Mouse (Mus musculus) E14TG2a.4 (cell line): ENCODE data around the gene Polr3h.

Source experiments
- H3K27me3 ChIP-seq: 2 replicates; pipeline ENCODE4 v1.6.1; 2014; ENCODE audit warnings: low read length, control low read depth; ENCODE audit not compliant: insufficient read depth
- H3K36me3 ChIP-seq: 2 replicates; pipeline ENCODE4 v1.6.1; 2014; ENCODE audit warnings: low read length, control low read depth; ENCODE audit not compliant: insufficient read depth
- H3K4me1 ChIP-seq: replicated peaks from 2 replicates; pipeline ENCODE4 v1.6.1; 2014; ENCODE audit warnings: low read depth, low read length, control low read depth
- H3K4me3 ChIP-seq: replicated peaks from 2 replicates; pipeline ENCODE4 v1.5.1; 2014; ENCODE audit warnings: mild to moderate bottlenecking, low read length
- H3K9me3 ChIP-seq: 2 replicates; pipeline ENCODE4 v1.6.1; 2014; ENCODE audit warnings: low read length, control low read depth
- CTCF ChIP-seq: conservative IDR thresholded peaks from 2 replicates; pipeline ENCODE4 v1.5.1; 2014; ENCODE audit warnings: low read length
- NANOG ChIP-seq: IDR thresholded peaks from 2 replicates; pipeline ENCODE4 v1.6.1; 2014; ENCODE audit warnings: borderline replicate concordance, low read length, mixed read lengths
- POU5F1 ChIP-seq: IDR thresholded peaks from 2 replicates; pipeline ENCODE4 v1.6.1; 2014; ENCODE audit warnings: low read length, borderline replicate concordance

The Polr3h gene

DNA sequence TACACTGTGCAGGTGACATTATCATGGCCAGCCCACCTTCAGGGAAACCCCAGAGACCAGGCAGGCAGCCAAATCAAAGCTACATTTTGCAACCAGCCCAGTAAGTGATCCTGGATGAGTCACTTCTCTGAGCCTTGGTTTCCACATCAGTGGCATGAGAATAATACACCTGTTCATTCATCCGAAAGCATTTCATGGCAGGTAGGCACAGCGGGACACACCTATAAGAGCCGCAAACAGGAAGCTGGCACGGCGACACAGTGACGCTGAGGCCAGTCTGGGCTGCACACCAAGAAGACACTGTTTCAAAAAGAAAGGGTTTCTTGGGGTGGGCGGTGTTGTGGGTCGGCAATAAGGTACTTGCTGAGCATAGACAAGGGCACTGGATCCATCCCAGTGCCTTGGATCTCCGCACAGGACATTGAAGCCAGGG lies 28.1 kb upstream of the Polr3h start:
- Histone ChIP-seq H3K27me3 (no peaks in the 10 kb centered on the region), H3K4me1 (peaks cover 69% of the 10 kb centered on the region), H3K9me3 (no peaks in the 10 kb centered on the region), H3K4me3 (no peak overlapping the region), H3K36me3 (peaks cover 96% of the 10 kb centered on the region)
- no peak for TF ChIP-seq POU5F1
- no peak for TF ChIP-seq CTCF
- TF ChIP-seq NANOG = no peak

- H3K36me3 ChIP-seq = peaks cover 77% of the 10 kb centered on the region
- peaks cover 59% of the 10 kb centered on the region for H3K4me1 ChIP-seq
- TF ChIP-seq POU5F1 (no peak), NANOG (no peak), CTCF (no peak)
- no peaks in the 10 kb centered on the region for H3K27me3 ChIP-seq
- no peaks in the 10 kb centered on the region for H3K9me3 ChIP-seq
- no peak overlapping the region for H3K4me3 ChIP-seq
Measured at GRCm38 (mm10) chr15:81952310-81952709, 26.3 kb upstream of the Polr3h start.

DNA sequence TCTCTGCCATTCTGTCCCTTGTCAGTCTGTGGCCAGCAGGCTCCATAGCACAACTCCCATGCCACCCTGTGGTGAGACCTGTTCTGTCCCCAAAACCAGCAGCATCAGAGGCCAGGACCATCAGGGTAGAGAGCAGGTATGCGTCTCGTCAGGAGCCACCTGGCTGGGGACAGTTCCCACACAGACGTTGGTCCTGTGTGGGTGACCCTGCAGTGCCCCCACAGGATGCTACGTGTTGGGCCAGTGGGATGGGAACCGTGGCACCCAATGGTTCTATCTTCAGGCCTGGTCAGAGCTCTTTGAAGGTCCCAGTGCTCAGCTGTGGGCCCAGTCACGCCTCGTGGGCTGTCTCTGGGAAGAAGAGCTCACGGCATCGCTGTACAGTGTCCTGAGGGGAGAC lies 25.1 kb upstream of the Polr3h start:
- Histone ChIP-seq H3K36me3 (peaks cover 66% of the 10 kb centered on the region), H3K9me3 (no peaks in the 10 kb centered on the region), H3K4me1 (peaks cover 54% of the 10 kb centered on the region), H3K4me3 (no peak overlapping the region), H3K27me3 (no peaks in the 10 kb centered on the region)
- TF ChIP-seq NANOG (no peak), POU5F1 (no peak), CTCF (no peak)

DNA sequence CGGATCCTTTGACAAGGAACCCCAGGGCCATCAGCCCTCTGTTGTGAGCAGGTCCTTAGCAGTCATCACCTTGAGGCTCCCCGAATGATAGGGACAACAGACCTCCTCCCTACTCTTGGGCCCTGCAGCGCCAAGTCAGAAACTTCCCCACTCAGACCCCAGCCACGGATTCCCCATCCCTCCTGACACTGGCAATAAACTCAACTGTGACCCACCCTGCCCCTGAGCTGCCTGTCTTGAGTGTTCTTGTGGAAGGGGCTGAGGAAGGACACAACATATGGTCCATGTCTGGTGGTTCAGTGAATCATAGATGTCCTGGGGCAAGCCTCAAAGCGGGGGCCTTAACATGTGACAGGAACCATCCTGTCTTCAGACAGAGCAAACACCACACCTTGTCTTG lies 24.7 kb upstream of the Polr3h start:
- H3K27me3 ChIP-seq = no peaks in the 10 kb centered on the region
- H3K9me3 ChIP-seq = no peaks in the 10 kb centered on the region
- H3K36me3 ChIP-seq = peaks cover 61% of the 10 kb centered on the region
- H3K4me1 ChIP-seq = peaks cover 53% of the 10 kb centered on the region
- H3K4me3 ChIP-seq = no peak overlapping the region
- no peak for TF ChIP-seq CTCF
- TF ChIP-seq POU5F1 = no peak
- TF ChIP-seq NANOG = no peak

- no peaks in the 10 kb centered on the region; the same call in 1 of the 2 replicates for H3K27me3 ChIP-seq
- no peak for TF ChIP-seq NANOG
- no peak for TF ChIP-seq POU5F1
- no peak for TF ChIP-seq CTCF
- H3K4me3 ChIP-seq = no peak overlapping the region
- H3K36me3 ChIP-seq = peaks cover 50% of the 10 kb centered on the region
- no peaks in the 10 kb centered on the region for H3K9me3 ChIP-seq
- peaks cover 47% of the 10 kb centered on the region for H3K4me1 ChIP-seq
Measured at GRCm38 (mm10) chr15:81949476-81950131, 23.6 kb upstream of the Polr3h start.

DNA sequence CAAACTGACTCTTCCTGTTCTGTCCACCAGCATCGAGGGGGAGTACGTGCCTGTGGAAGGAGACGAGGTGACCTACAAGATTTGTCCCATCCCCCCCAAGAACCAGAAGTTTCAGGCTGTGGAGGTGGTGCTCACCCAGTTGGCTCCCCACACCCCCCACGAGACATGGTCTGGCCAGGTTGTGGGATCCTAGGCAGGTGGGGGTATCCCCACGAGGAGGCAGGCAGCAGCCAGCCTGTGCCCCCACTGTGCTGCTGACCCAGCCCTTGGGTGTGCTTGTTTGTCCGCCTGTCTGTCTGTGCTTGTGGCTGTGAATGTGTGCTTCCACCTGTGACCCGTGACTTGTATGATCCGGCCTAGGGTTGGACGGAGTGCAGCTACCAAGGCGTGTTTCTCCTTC lies 23.0 kb upstream of the Polr3h start:
- Histone ChIP-seq H3K27me3 (no peaks in the 10 kb centered on the region; the same call in 1 of the 2 replicates), H3K4me1 (peaks cover 42% of the 10 kb centered on the region), H3K4me3 (no peak overlapping the region), H3K9me3 (no peaks in the 10 kb centered on the region), H3K36me3 (peaks cover 45% of the 10 kb centered on the region)
- TF ChIP-seq NANOG = no peak
- no peak for TF ChIP-seq POU5F1
- TF ChIP-seq CTCF = no peak

DNA sequence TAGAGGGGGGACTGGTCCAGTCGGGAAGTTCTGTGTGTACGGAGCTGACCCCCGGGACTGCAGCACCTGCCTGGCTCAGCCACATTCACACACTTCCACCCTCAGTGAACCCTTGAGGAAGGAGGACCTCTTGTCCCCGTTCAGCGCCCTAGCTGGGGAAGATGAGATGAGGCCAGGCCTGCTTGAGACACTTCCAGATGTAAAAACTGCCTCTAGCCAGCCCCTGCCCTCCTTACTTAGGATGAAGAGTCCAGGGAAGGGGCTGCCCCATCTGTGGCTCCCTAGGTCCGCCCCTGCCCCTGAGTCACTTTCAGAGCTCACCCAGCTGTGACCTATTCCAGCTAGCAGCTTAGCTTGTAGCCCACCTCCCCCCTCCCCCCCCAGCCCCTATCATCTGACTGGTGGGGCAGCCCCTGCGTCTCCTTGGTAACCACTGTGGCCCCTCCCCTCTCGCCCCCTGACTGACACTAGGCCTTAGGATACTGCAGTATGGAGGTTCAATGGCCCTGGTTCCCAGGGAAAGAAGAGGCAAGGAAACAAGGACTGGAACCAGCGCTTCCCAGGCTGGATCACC lies 17.2 kb upstream of the Polr3h start:
- Histone ChIP-seq H3K9me3 (no peaks in the 10 kb centered on the region), H3K4me1 (peaks cover 34% of the 10 kb centered on the region), H3K27me3 (peaks cover 2% of the 10 kb centered on the region; the same call in 1 of the 2 replicates), H3K4me3 (no peak overlapping the region), H3K36me3 (no peaks in the 10 kb centered on the region)
- TF ChIP-seq NANOG (no peak), CTCF (no peak), POU5F1 (no peak)

DNA sequence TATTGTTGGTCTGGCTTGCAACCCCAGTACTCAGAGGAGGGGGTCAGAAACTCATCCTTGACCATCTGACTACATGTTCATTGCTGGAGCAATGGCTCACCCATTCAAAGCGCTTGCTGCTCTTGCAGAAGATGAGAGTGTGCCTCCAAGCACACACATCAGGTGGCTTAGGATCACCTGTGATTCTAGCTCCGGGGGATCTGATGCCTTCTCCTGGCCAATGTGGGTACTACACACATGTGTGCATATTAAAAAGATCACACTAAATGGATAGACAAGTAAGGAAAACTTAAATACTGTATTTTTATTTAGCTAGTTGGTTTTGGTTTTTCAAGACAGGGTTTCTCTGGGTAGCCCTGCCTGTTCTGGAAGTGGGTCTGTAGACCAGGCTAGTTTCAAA lies 15.0 kb upstream of the Polr3h start:
- TF ChIP-seq CTCF (peak; percentile 81), NANOG (no peak), POU5F1 (no peak)
- no peaks in the 10 kb centered on the region for H3K9me3 ChIP-seq
- H3K36me3 ChIP-seq = no peaks in the 10 kb centered on the region
- peaks cover 48% of the 10 kb centered on the region for H3K4me1 ChIP-seq
- H3K4me3 ChIP-seq = no peak overlapping the region
- H3K27me3 ChIP-seq = peaks cover 22% of the 10 kb centered on the region
